ENCODE assay signal across 8 mouse cellular contexts in genomic region chr11:11821387-11821975, GRCm38 (mm10). TPM values are rescaled to one million over a fixed set of nuclear protein-coding genes. Genes with fewer than 3 reads are reported as not detected.
DNase-seq lines count a peak whose midpoint lies in the region; ATAC-seq lines count a peak whose summit lies in the region.

No protein-coding gene starts in this region.

- H3K9me3 ChIP-seq in hindbrain, embryonic 11.5 days (ENCODE audit: control insufficient read depth, low read length) = no peaks in the 10 kb centered on the region
- H3K9me3 ChIP-seq in liver, embryonic 16.5 days (replicated peaks; ENCODE audit: control insufficient read depth, low read length) = no peaks in the 10 kb centered on the region
- H3K9me3 ChIP-seq in stomach, embryonic 16.5 days (replicated peaks; ENCODE audit: control insufficient read depth, low read length) = no peaks in the 10 kb centered on the region

- H3K36me3 ChIP-seq in hindbrain, embryonic 11.5 days (ENCODE audit: control insufficient read depth, insufficient read depth, low read length) = no peaks in the 10 kb centered on the region
- no peaks in the 10 kb centered on the region for H3K36me3 ChIP-seq in liver, embryonic 16.5 days (ENCODE audit: control insufficient read depth, insufficient read depth)
- H3K36me3 ChIP-seq in stomach, embryonic 16.5 days (ENCODE audit: control insufficient read depth, insufficient read depth, low read length) = no peaks in the 10 kb centered on the region

- no peaks in the 10 kb centered on the region for H3K27me3 ChIP-seq in hindbrain, embryonic 11.5 days (ENCODE audit: control insufficient read depth, insufficient read depth, low read length)
- no peaks in the 10 kb centered on the region for H3K27me3 ChIP-seq in liver, embryonic 16.5 days (ENCODE audit: control insufficient read depth, insufficient read depth, low read depth, low read length)
- no peaks in the 10 kb centered on the region for H3K27me3 ChIP-seq in stomach, embryonic 16.5 days (ENCODE audit: control insufficient read depth, insufficient read depth, low read length)

- H3K4me1 ChIP-seq in hindbrain, embryonic 11.5 days (replicated peaks; ENCODE audit: control insufficient read depth, insufficient read depth, low read length) = peaks cover 10% of the 10 kb centered on the region
- H3K4me1 ChIP-seq in liver, embryonic 16.5 days (ENCODE audit: control insufficient read depth, low read depth, low read length) = peaks cover 50% of the 10 kb centered on the region
- H3K4me1 ChIP-seq in stomach, embryonic 16.5 days (ENCODE audit: control insufficient read depth, insufficient read depth, low read length) = peaks cover 44% of the 10 kb centered on the region

- WGBS in hindbrain, embryonic 11.5 days = 9% methylated on average over 12 of the region's 16 CpGs
- 30% methylated on average over 15 of the region's 16 CpGs for WGBS in liver, embryonic 16.5 days (ENCODE audit: insufficient replicate concordance)
- 15% methylated on average over 16 of the region's 16 CpGs for WGBS in stomach, embryonic 16.5 days

- peak; percentile 28 to 57 for DNase-seq in left cerebral cortex, postnatal 10 days (ENCODE audit: extremely low spot score in 1 of 2, low spot score in 2 of 2)
- no peak for DNase-seq in left cerebral cortex, adult 11 months (ENCODE audit: low spot score)
- DNase-seq in embryo, embryonic 9.5 days (ENCODE audit: extremely low spot score) = peak; percentile 94
- DNase-seq in hindbrain, embryonic 11.5 days (ENCODE audit: low spot score) = peak; percentile 91
- no peak for DNase-seq in spleen, postnatal 36 days (ENCODE audit: low spot score in 2 of 2)
- no peak for DNase-seq in layer of hippocampus, adult 9-10 months (ENCODE audit: low spot score)

- H3K9ac ChIP-seq in hindbrain, embryonic 11.5 days (ENCODE audit: low read depth, low read length) = peak overlapping the region; percentile 62
- H3K9ac ChIP-seq in liver, embryonic 16.5 days (ENCODE audit: low read depth, low read length) = no peak overlapping the region
- peak overlapping the region; percentile 49 for H3K9ac ChIP-seq in stomach, embryonic 16.5 days (ENCODE audit: low read length)

- peak overlapping the region; percentile 94 for H3K27ac ChIP-seq in hindbrain, embryonic 11.5 days (ENCODE audit: low read depth, low read length)
- peak overlapping the region; percentile 67 for H3K27ac ChIP-seq in liver, embryonic 16.5 days (ENCODE audit: low read length)
- H3K27ac ChIP-seq in stomach, embryonic 16.5 days (ENCODE audit: low read length) = peak overlapping the region; percentile 93

- no peak overlapping the region for H3K4me2 ChIP-seq in hindbrain, embryonic 11.5 days (replicated peaks; ENCODE audit: low read depth, low read length)
- no peak overlapping the region; the same call in 1 of the 2 replicates for H3K4me2 ChIP-seq in liver, embryonic 16.5 days (ENCODE audit: low read depth, low read length)
- H3K4me2 ChIP-seq in stomach, embryonic 16.5 days (ENCODE audit: low read depth, low read length) = no peak overlapping the region

- intact Hi-C loops in left cerebral cortex, postnatal 10 days (cut with DNase I) = loop anchor here (2.0 to 5.0 kb wide), 4 partner anchors 151 to 736 kb away; no protein-coding TSS in a partner anchor

- peak; percentile 82 for ATAC-seq in hindbrain, embryonic 11.5 days (ENCODE audit: low FRiP score)
- no peak for ATAC-seq in liver, embryonic 16.5 days (ENCODE audit: low read depth)
- peak; percentile 87 for ATAC-seq in stomach, embryonic 16.5 days (ENCODE audit: insufficient read depth, low FRiP score)

- no peak overlapping the region for H3K4me3 ChIP-seq in hindbrain, embryonic 11.5 days (ENCODE audit: low read depth, low read length)
- H3K4me3 ChIP-seq in liver, embryonic 16.5 days (ENCODE audit: low read depth, low read length) = no peak overlapping the region
- H3K4me3 ChIP-seq in stomach, embryonic 16.5 days (replicated peaks; ENCODE audit: low read length) = no peak overlapping the region

RNA-seq across cellular contexts. Expression of gene Fignl1, which starts 12.7 kb away (rescaled TPM):
- total RNA-seq in left cerebral cortex, postnatal 10 days (2021) = 1 to 10 TPM; 1.8 to 1.9 TPM
- 66.4 and 73.5 TPM in 2 replicates for polyA plus RNA-seq in hindbrain, embryonic 11.5 days (2014; fragmentation: Nextera tagmentation; extraction: Ambion mirVana)
- polyA plus RNA-seq in liver, embryonic 16.5 days (2015; fragmentation: Nextera tagmentation; extraction: Ambion mirVana) = 76.2 and 90.8 TPM in 2 replicates
- polyA plus RNA-seq in stomach, embryonic 16.5 days (2015; fragmentation: Nextera tagmentation; extraction: Ambion mirVana) = 47.3 and 50.1 TPM in 2 replicates

Comparison
In these comparisons a context has a peak if more than half of its experiments do, and no peak if none do; other contexts are left out.
1. DNase-seq: peak in left cerebral cortex, postnatal 10 days (2 of 2), embryo, embryonic 9.5 days (single experiment) and hindbrain, embryonic 11.5 days (single experiment); none in left cerebral cortex, adult 11 months (single experiment), spleen, postnatal 36 days (0 of 2) and layer of hippocampus, adult 9-10 months (single experiment).
2. Peak in every context shown above with its lines, with median percentiles within 50 percentile points of each other: H3K27ac ChIP-seq.